Mouse (Mus musculus): ENCODE measurements around the gene Ndufa9. TPM values are rescaled to one million over a fixed set of nuclear protein-coding genes. Genes with fewer than 3 reads are reported as not detected.
A peak's percentile ranks its signal among the peaks of the same experiment; 100 is the strongest.

Gene Ndufa9
- polyA plus RNA-seq (2015; fragmentation: Nextera tagmentation; extraction: Ambion mirVana) = 298 and 340 TPM in 2 replicates

DNA sequence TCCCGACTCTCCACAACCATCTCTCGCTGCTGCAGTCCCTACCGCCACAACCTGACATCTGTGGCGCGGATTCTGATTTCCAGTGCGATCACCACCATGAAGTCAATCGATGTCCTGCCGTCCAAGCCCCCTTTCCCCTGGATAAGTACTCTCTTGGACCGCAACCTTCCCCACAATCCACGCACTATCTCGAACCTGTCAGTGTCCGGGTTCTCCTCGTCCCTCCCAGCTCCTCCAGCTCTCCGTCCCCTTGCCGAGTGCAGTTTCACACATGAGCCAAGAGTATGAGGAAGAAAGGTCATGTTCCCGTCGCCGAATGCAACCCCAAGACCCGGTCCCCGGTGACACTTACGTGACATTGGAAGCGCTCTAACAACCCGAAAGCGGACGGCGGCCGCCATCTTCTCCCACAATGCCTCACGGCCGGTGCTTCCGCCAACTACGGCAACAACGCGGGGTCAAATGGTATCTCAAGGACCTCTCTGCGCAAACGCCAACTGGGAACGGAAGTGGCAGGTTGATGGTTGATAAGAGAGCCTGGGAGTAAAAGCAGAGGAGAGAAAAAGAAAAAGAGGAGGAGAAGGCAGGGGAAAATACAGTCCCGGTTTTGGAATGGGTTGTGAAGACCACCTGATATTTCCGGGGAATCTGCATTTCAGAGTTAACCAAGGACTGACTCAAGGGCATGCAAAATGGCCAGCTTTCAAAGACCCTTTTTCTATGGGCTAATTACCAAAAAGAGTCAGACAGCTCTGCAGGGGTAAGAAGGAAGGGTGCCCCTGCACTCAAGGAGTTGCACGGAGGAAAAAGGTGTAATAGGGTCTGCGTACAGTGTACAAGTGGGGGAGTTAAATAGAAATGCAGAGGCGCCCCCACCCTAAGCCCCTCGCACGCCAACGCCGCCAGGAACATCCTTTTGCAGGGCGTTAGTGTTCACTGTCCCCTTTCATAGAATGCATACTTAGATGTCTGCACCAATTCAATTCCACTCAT lies at the start of gene Ndufa9:
TSS of gene Ndufa9 (minus strand) at position 425 of the 993 bp plus-strand sequence.
- Histone ChIP-seq H3K36me3 (ENCODE audit: insufficient read depth, low read length) (0 out of 2 replicates have a peak, but pooled peaks cover 3% of the 10 kb centered on the region), H3K9me3 (replicated peaks; ENCODE audit: low read length) (no peaks in the 10 kb centered on the region), H3K27me3 (ENCODE audit: insufficient read depth, low read length) (no peaks in the 10 kb centered on the region), H3K4me1 (replicated peaks; ENCODE audit: insufficient read depth, low read length) (peaks cover 8% of the 10 kb centered on the region), H3K4me2 (ENCODE audit: low read length) (peak within 1 kb of the TSS; percentile 65), H3K9ac (ENCODE audit: low read depth, low read length) (peak within 1 kb of the TSS; percentile 88), H3K4me3 (replicated peaks; ENCODE audit: low read depth, low read length) (peak within 1 kb of the TSS; percentile 87), H3K27ac (peak within 1 kb of the TSS; percentile 71; the same call in 1 of the 2 replicates)
- no peak for TF ChIP-seq CTCF (IDR thresholded peaks at IDR 0.05; ENCODE audit: low read depth)
- WGBS = 10% methylated on average over 46 of the region's 46 CpGs
- DNase-seq (ENCODE audit: low spot score) (peak; percentile 96), ATAC-seq (replicated peaks; ENCODE audit: low FRiP score, low read depth) (peak; percentile 88)

DNA sequence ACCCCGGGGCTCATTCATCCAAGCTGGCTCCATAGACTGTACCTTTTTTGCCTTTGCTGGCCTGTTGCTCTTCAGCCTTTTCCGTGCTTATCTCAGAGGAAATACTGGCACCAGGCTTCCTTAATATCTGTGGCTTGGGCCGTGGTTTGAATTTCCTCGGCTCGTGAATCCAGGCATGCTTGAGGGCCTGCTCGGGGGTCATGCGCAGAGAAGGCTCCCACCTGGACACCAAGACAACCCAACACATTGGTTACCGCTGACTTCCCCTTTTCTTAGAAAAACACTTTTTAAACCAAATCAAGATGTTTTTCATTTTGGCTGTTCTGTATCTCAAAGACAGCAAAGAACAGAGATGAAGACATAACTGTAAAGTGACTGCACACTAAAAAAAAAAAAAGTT lies 28.2 kb upstream of the Ndufa9 start:
- Histone ChIP-seq H3K9me3 (replicated peaks; ENCODE audit: low read length) (no peaks in the 10 kb centered on the region), H3K4me2 (ENCODE audit: low read length) (no peak overlapping the region), H3K36me3 (ENCODE audit: insufficient read depth, low read length) (no peaks in the 10 kb centered on the region), H3K9ac (ENCODE audit: low read depth, low read length) (no peak overlapping the region), H3K4me3 (replicated peaks; ENCODE audit: low read depth, low read length) (no peak overlapping the region), H3K27ac (no peak overlapping the region), H3K4me1 (replicated peaks; ENCODE audit: insufficient read depth, low read length) (no peaks in the 10 kb centered on the region), H3K27me3 (ENCODE audit: insufficient read depth, low read length) (no peaks in the 10 kb centered on the region)
- ATAC-seq (replicated peaks; ENCODE audit: low FRiP score, low read depth) = no peak
- no peak for TF ChIP-seq CTCF (IDR thresholded peaks at IDR 0.05; ENCODE audit: low read depth)
- DNase-seq (ENCODE audit: low spot score) = no peak
- WGBS = 62% methylated on average over 8 of the region's 8 CpGs

DNA sequence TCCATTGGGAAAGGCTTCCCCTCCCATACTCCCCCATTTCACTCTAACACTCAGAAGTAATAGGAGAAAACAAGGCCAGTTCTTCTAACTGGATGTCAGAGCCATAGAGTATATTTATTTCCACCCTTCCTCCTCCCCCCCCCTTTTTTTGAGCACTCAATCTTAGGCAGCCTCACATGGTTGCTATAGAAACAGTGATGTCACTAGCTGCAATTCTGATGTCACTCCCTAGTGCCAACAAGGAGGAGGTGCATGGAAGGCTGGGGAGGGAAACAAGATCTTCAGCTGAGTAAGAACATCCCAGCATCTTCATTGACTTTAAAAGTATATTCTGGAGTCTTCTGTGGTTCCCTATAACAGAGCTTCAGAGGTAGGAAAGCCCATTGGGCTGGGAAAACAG lies 3.9 kb upstream of the Ndufa9 start, which contains the start of gene Akap3:
TSS of gene Akap3 (plus strand) at position 218 of the 400 bp plus-strand sequence.
- Histone ChIP-seq H3K4me1 (replicated peaks; ENCODE audit: insufficient read depth, low read length) (peaks cover 4% of the 10 kb centered on the region), H3K36me3 (ENCODE audit: insufficient read depth, low read length) (no peaks in the 10 kb centered on the region), H3K4me3 (replicated peaks; ENCODE audit: low read depth, low read length) (no peak within 1 kb of the TSS), H3K9me3 (replicated peaks; ENCODE audit: low read length) (no peaks in the 10 kb centered on the region), H3K9ac (ENCODE audit: low read depth, low read length) (no peak within 1 kb of the TSS), H3K27me3 (ENCODE audit: insufficient read depth, low read length) (no peaks in the 10 kb centered on the region), H3K27ac (no peak within 1 kb of the TSS), H3K4me2 (ENCODE audit: low read length) (no peak within 1 kb of the TSS)
- no peak for TF ChIP-seq CTCF (IDR thresholded peaks at IDR 0.05; ENCODE audit: low read depth)
- DNase-seq (ENCODE audit: low spot score) = no peak
- no peak for ATAC-seq (replicated peaks; ENCODE audit: low FRiP score, low read depth)

DNA sequence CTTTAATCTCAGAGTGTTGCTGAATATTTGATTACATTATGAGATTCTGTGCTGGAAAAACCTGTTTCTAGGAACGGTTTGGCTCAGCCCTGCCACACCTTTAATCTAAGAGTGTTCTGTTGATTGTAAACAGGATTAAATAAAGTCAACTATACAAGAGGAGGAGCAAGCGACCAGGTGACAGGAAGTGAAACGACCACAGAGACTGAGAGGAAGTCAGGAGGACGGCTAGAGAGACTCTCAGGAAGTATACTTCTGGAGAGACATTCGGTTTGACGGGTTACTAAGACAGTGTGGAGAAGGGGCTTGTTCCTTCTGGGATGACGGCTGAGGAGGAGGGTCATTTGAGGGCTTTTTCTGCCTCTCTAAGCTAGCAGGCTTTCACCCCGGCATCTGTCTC lies 12.3 kb downstream of the Ndufa9 start:
- no peaks in the 10 kb centered on the region for H3K9me3 ChIP-seq (replicated peaks; ENCODE audit: low read length)
- H3K27me3 ChIP-seq (ENCODE audit: insufficient read depth, low read length) = no peaks in the 10 kb centered on the region
- H3K27ac ChIP-seq = no peak overlapping the region
- ATAC-seq (replicated peaks; ENCODE audit: low FRiP score, low read depth) (no peak), DNase-seq (ENCODE audit: low spot score) (no peak)
- no peak overlapping the region for H3K4me2 ChIP-seq (ENCODE audit: low read length)
- peaks cover 62% of the 10 kb centered on the region for H3K36me3 ChIP-seq (ENCODE audit: insufficient read depth, low read length)
- no peak overlapping the region for H3K4me3 ChIP-seq (replicated peaks; ENCODE audit: low read depth, low read length)
- no peaks in the 10 kb centered on the region for H3K4me1 ChIP-seq (replicated peaks; ENCODE audit: insufficient read depth, low read length)
- H3K9ac ChIP-seq (ENCODE audit: low read depth, low read length) = no peak overlapping the region
- no peak for TF ChIP-seq CTCF (IDR thresholded peaks at IDR 0.05; ENCODE audit: low read depth)
- WGBS = 83% methylated on average over 8 of the region's 8 CpGs

DNA sequence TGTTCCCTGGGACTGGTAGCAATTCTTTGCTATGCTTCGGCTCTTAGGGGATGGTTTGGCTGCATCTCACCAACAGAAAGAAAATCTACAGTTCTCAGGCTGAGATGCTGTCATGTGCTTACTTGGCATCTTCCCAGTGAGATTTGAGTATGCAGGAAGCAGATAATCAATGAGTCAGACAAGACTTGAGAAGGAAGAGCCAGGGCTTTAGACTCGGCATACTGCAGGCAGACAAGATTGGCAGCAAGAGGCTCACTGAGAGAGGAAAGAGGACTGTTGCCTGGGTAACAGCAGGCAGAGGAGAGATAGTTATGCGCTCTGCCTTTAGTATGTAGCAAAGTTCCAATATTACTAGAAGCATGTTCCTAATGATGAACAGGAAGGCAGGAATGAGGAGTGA lies 25.8 kb downstream of the Ndufa9 start:
- Histone ChIP-seq H3K9me3 (replicated peaks; ENCODE audit: low read length) (no peaks in the 10 kb centered on the region), H3K4me1 (replicated peaks; ENCODE audit: insufficient read depth, low read length) (no peaks in the 10 kb centered on the region), H3K27me3 (ENCODE audit: insufficient read depth, low read length) (no peaks in the 10 kb centered on the region), H3K4me3 (replicated peaks; ENCODE audit: low read depth, low read length) (no peak overlapping the region), H3K27ac (no peak overlapping the region), H3K4me2 (ENCODE audit: low read length) (no peak overlapping the region), H3K9ac (ENCODE audit: low read depth, low read length) (no peak overlapping the region), H3K36me3 (ENCODE audit: insufficient read depth, low read length) (peaks cover 33% of the 10 kb centered on the region)
- DNase-seq (ENCODE audit: low spot score) = no peak
- ATAC-seq (replicated peaks; ENCODE audit: low FRiP score, low read depth) = no peak
- WGBS = 87% methylated on average over 3 of the region's 3 CpGs
- TF ChIP-seq CTCF (IDR thresholded peaks at IDR 0.05; ENCODE audit: low read depth) = no peak

DNA sequence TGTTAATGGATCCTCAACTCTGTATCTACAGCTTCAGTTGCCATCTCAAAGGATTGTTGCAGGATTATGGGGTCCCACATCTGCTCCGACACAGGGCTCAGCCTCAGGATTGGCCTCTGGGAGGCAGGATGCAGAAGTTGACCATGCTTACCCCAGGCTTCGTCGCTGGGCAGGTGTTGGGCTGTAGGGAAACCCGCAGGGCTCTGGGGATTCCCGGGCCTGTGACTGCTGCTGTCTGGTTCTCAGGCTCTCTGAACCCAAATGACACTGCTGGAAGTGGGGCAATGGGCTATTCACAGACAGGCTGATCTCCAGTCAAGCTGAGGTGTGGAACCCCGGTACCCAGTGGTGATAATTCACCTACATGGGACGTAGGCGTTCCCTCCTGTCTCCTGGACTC lies 32.6 kb downstream of the Ndufa9 start:
- H3K4me3 ChIP-seq (replicated peaks; ENCODE audit: low read depth, low read length) = no peak overlapping the region
- H3K4me1 ChIP-seq (replicated peaks; ENCODE audit: insufficient read depth, low read length) = no peaks in the 10 kb centered on the region
- no peak for TF ChIP-seq CTCF (IDR thresholded peaks at IDR 0.05; ENCODE audit: low read depth)
- ATAC-seq (replicated peaks; ENCODE audit: low FRiP score, low read depth) (no peak), DNase-seq (ENCODE audit: low spot score) (no peak)
- H3K36me3 ChIP-seq (ENCODE audit: insufficient read depth, low read length) = 0 out of 2 replicates have a peak, but pooled peaks cover 4% of the 10 kb centered on the region
- H3K9me3 ChIP-seq (replicated peaks; ENCODE audit: low read length) = no peaks in the 10 kb centered on the region
- no peak overlapping the region for H3K4me2 ChIP-seq (ENCODE audit: low read length)
- H3K27ac ChIP-seq = no peak overlapping the region
- 75% methylated on average over 8 of the region's 8 CpGs for WGBS
- H3K9ac ChIP-seq (ENCODE audit: low read depth, low read length) = no peak overlapping the region
- H3K27me3 ChIP-seq (ENCODE audit: insufficient read depth, low read length) = no peaks in the 10 kb centered on the region

All from kidney, postnatal 0 days (tissue).